Mouse (Mus musculus) gastrocnemius, postnatal 14 days (tissue): ENCODE measurements around the gene 1700017D01Rik. TPM values are rescaled to one million over a fixed set of nuclear protein-coding genes. Genes with fewer than 3 reads are reported as not detected.

ENCODE experiments used
- DNase-seq: peaks from one replicate; pipeline ENCODE4 v3.0.0; 2021; ENCODE audit warnings: mixed read lengths
- intact Hi-C: fragments of 180-260 bp; cut with DNase I; formaldehyde crosslinking; loops from one replicate; pipeline ENCODE4 v1.15.1; 2025; ENCODE audit warnings: low total_unique reads
- total RNA-seq, 2 experiments: library from RNA; stranded (reverse); gene quantifications; 2 replicates each; pipeline ENCODE4 v1.2.3; 2021

Gene 1700017D01Rik
- total RNA-seq, 2 experiments from 2014 or later, result 0.23 TPM; not detected in 1

- intact Hi-C loops, result no loop called here
- DNase-seq, result no peak
Measured at GRCm38 (mm10) chr19:11050286-11050685, 80.4 kb downstream of the 1700017D01Rik start.

- intact Hi-C loops, result no loop called here
- DNase-seq, result no peak
Measured at GRCm38 (mm10) chr19:11049426-11049825, 81.2 kb downstream of the 1700017D01Rik start.

GRCm38 (mm10) chr19:11048503-11048902, 82.2 kb downstream of the 1700017D01Rik start:
- intact Hi-C loops, result no loop called here

GRCm38 (mm10) chr19:11048009-11048408, 82.7 kb downstream of the 1700017D01Rik start:
- DNase-seq, result no peak
- intact Hi-C loops, result no loop called here

More at GRCm38 (mm10) chr19:11048503-11048902, 82.2 kb downstream of the 1700017D01Rik start:
- DNase-seq, result no peak

Other genes with a start within 250 kb of the 1700017D01Rik start
- 100 to 1,000 TPM; 193 to 196 TPM for gene Tmem109, start 248.9 kb downstream of the 1700017D01Rik start, total RNA-seq
- 100 to 1,000 TPM; 192 to 194 TPM for gene Prpf19, start 235.6 kb downstream of the 1700017D01Rik start, total RNA-seq
- gene Zp1, start 210.2 kb downstream of the 1700017D01Rik start, total RNA-seq, result under 1 TPM in 1 of 2 experiments, not detected in 1; 0.51 TPM
- gene Ptgdr2, start 193.7 kb downstream of the 1700017D01Rik start, total RNA-seq, result under 1 TPM in 1 of 2 experiments, not detected in 1; 0.08 TPM
- gene Ccdc86, start 181.6 kb downstream of the 1700017D01Rik start, total RNA-seq, result 10 to 100 TPM; 17.7 to 25.7 TPM
- gene Ms4a10, start 156.2 kb downstream of the 1700017D01Rik start, total RNA-seq, result not detected
- not detected for gene Ms4a15, start 137.6 kb downstream of the 1700017D01Rik start, total RNA-seq
- gene Ms4a18, start 112.8 kb downstream of the 1700017D01Rik start, total RNA-seq, result not detected
- gene Ms4a8a, start 49.8 kb downstream of the 1700017D01Rik start, total RNA-seq, result under 1 TPM; 0.71 to 0.78 TPM
- not detected for gene 1700025F22Rik, start 34.4 kb upstream of the 1700017D01Rik start, total RNA-seq
- gene Ms4a13, start 65.9 kb upstream of the 1700017D01Rik start, total RNA-seq, result not detected
- gene Ms4a12, start 101.6 kb upstream of the 1700017D01Rik start, total RNA-seq, result not detected
- under 1 TPM in 1 of 2 experiments, not detected in 1; 0.10 TPM for gene Ms4a1, start 135.4 kb upstream of the 1700017D01Rik start, total RNA-seq
- not detected for gene Ms4a5, start 153.0 kb upstream of the 1700017D01Rik start, total RNA-seq
- gene Ms4a14, start 183.6 kb upstream of the 1700017D01Rik start, total RNA-seq, result under 1 TPM in 1 of 2 experiments, not detected in 1; 0.06 TPM
- 1 to 10 TPM in 1 of 2 experiments, under 1 TPM in 1; 0.82 to 1.3 TPM for gene Ms4a7, start 205.3 kb upstream of the 1700017D01Rik start, total RNA-seq
- 1 to 10 TPM; 4.5 to 7.7 TPM for gene Ms4a4a, start 244.6 kb upstream of the 1700017D01Rik start, total RNA-seq